Mouse (Mus musculus) frontal cortex, postnatal 10 days (tissue): ENCODE measurements at regions not wholly inside any gene's neighbourhood (a gene's known extent, or its start where the extent isn't known, plus 50 kb on each side); places are given as distances from the start of the nearest gene placed in this dataset.

Experiments used
- DNase-seq, 2 experiments: peaks; one replicate each; pipeline ENCODE4 v3.0.0; 2022; ENCODE audit warnings: low spot score in 2 of 2, mixed read lengths in 1 of 2

DNA sequence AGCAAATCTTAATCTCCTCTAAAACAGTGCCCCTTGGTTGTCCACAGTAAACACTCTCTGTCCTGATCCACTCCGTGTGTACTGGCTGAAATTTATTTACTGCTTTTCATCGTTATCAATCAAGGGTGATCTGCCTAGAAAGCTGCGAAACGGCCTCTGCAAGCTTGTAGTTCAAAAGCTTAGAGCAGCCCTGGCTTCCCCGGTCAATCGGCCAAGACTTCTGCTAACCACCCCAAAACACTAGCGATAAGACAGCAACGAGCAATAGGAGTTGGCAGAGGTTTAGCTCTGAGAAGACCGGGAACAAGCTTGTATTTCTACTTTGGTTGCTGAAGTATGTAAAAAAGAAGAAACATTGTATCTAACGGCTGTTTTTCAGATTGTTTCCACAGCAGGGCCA is 201.8 kb downstream of the Sptssa start:
- no peak for DNase-seq

DNA sequence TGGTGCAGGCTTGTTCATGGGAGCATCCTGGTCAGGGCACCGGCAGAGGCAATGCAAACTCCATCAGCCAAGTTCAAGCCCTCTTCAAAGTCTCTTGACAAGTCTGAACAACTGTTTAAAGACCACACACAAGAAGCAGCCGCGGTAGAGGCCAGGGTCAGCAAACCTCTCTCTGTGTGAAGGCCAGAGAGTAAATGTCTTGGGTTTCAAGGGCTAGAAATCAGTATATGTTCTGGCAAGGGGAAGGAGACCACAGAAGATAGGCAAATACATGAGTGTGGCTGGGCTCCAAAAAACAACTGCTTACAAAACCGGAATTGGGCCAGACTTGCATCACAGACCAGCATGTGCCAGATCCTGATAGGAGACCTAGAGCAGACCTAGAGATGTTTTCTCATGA is 203.0 kb downstream of the Sptssa start:
- no peak for DNase-seq

DNA sequence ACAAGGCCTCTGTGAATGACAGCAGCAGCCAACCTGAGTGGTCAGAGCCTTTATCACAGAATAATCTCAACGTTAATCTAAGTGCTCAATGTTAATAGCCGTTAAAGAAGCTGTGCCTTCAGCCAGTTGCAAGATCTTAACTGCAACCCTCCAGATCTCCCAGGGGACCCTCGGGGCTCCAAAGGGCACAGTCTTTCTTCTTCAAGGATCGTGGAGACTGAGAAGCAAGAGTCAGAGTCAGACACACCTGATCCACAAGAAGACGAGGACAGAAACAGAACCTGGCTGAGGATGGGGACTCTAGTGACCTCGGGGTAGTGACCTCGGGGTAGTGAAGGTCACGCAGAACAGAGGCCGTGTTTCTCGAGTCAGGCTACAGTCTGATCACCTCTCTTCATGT is 206.0 kb downstream of the Sptssa start:
- DNase-seq = no peak

DNA sequence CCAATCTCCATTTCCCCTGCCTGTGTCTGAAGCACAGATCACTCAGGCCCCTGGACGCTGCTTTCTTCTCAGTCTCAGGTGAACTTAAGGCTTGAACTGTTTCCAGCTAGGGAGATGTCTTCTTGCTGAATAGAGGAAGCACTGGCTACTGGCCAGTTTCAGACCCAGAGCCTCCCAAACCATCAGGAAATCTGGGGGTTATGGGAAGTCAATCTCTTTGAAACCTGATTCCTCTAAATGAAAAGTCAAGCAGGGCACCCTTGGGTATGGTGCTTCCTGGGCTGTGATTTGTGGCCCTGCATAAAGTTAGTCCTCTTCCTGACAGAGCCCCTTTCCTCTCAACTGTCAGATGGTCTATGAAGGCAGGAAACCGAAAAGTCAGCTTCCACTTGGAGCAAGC is 208.2 kb downstream of the Sptssa start:
- DNase-seq = no peak

DNA sequence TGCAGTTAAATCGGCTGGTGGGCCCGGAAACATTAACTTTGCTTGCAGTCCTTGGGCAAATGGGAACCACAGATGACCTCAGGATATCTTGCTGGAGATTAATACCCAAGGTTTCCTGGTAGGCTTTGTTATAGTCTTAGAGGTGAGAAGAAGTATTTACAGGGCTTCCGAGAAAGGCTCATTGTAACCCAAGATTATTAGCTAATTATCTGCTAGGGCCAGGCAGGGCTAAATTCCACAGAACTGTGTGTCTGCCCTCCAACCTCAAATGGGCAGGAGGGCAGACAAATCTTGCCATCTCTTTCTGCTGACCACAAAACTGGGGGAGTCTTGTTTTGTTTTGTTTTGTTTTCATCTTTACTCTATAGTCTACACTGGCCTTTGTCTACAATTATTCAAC is 209.0 kb downstream of the Sptssa start:
- no peak for DNase-seq

DNA sequence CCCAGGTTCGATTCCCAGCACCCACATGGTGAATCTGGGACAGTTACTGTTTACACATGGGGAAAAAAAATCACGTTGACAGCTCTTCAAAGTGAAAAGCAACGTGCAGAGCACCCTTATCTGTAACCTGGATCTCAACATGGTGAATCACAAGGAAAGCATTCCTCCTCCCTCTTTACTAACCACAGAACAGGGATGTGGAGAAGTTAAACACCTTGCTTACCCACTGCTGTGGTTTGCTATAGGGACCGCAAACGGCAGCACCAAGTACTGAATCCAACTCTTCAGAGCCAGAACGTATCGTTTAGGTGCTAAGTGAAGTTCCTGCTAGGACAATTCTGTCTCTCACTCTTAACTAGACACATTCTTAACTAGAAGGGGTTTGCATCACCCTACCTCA is 210.0 kb downstream of the Sptssa start:
- no peak for DNase-seq

DNA sequence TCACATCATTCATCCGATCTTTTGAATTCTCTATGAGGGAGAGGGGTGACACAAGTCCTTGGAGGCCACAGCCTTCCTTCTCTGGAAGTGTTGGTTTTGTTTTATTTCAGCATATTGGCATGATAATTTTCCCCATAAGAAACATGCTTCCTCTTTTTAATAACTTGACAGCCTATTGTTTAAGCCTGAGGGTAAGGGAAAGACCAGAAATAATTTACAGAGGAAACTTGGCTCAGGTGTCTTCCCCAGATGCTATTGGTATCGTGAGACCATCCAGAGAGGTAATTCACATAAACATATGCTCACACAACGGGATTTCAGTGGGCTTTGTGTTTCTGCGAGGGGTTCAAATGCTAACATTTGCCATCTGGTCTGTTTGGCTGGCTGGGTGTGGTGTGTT is 212.0 kb downstream of the Sptssa start:
- DNase-seq = no peak

DNA sequence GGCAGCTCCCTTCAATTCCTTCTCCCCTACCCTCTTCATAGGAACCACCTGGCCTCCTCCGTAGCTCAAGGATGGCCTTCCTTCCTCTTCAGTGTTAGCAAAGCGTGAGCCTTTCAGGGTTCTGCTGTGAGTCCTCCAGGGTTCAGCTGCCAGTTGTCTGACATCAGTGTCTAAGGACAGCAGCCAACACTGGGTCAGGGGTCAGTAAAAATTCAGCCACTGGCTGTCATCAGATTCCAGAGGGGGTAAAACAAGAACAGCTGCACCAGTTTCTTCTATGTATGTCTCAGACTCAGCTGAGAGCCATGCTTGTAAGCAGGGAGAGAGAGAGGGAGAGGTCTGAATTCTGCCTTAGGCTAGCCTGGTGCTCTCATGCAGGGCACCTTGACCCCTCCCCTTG is 213.1 kb downstream of the Sptssa start:
- no peak for DNase-seq

DNA sequence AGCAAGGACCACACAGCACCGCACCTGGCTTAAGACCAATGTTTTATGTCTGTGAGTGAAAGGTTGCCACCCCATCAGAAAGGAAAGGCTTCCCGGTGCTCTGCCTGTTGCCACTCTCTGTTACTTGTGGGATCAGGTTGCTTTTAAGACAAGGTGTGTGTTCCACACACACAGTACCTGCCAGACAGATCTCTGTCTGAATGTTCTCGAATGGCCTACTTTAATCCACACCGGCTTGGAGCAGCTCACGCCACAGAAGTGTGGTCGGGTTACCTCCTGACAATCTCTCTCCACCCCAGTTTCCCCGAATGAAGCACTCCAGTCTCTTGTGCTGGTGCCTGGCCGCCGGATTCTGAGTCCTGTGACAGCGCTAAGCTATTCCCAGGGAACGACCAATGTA is 214.0 kb downstream of the Sptssa start:
- DNase-seq = no peak

DNA sequence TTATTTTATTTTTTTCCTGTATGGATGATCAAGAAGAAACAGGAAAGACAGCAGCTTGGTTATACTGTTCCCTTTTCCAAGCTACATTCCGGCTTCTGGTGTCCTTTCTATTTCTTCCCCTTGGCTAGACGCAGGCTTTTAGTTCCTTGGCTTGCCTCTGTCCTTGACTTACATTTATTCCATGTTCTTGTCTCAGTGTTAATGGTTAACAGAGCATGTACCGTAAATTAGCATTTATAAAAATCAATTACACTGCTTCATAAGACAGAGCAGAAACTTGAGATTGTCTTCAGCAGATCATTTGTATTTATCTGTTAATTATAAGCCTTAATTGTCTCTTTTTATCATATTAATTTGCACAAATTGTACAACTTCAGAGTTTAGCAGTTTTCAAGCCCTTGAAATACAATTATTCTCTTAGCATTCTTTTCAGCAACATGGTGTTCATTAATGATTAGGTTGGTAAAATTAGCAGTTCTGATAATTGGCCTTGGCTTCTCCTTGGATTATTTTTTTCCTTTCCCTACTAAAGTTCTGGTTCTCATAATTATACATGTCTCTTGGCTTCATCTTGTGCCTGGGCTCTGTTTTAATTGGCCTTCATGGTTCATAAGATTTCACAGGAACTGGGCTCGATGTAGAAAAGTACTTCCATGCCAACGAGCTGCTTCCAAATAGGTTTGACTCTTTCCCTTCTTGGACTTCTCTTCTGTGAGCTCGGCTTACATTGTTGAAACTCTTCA is 215.4 kb downstream of the Sptssa start:
- no peak for DNase-seq

DNA sequence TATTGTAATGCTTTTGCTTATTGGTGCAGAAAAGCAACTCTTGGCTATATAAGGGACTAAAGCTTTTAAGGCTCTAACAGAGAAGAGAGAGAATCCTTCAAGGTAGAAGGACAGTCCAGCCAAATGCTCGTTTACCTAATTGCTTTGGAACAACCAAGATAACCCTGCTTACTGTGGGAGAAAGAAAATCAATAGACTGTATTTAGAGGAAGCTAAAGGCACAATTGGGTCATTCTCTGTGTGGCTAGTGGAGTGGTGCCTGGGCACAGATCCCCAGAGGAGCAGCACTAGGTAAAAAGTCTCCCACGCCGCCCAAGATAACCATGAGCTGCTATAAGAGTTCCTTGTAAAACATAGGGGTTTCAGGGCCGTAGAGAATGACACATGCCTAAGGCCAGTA is 217.6 kb downstream of the Sptssa start:
- no peak for DNase-seq

DNA sequence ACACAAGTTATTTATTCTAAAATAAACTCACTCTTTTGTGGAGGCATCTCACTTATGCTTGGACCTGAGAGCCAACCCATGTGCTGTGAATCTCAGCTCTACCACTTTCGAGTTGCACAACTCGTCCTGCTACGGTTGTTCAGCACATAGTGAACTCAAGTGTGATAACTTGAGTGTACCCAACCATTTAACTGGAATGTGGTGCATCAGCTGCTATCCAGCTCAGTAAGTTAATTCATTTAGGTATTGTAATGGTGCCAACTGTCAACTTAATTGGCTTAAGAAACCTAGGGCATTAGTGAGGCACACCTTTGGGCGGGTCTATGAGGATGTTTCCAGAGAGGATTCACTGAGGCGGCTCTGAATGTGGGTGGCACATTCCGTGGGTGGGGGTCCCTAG is 221.6 kb upstream of the Egln3 start:
- DNase-seq = no peak

DNA sequence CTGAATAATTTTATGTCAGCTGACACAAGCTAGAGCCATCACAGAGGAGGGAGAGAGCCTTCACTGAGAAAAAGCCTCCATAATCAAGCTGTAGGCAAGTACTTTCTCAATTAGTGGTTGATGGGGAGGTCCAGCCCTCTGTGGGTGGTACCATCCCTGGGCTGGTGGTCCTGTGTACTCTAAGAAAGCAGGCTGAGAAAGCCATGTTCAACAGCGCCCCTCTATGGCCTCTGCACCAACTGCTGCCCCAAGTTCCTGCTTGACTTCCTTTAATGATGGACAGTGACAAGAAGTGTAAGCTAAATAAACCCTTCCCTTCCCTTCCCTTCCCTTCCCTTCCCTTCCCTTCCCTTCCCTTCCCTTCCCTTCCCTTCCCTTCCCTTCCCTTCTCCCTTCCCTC is 211.2 kb upstream of the Egln3 start:
- no peak for DNase-seq

DNA sequence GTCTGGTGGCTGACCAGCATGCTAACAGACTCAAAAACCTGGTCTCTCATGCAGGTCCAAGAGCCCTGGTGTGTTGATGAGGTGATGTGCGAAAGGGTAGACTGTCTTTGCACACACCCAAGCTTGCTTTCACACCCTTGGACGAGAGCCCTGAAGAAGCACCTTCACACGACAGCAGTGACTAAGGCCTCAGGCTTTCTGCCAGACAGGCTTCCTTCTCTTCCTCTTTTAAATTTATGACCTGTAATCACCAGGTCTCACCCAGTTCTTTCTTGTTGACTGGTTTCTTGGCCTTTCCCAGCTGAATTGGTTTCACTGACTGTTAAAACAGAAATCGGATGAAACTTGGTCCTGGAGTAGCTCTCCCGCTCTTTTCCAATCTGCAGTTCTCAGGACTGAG is 210.5 kb upstream of the Egln3 start:
- no peak for DNase-seq

DNA sequence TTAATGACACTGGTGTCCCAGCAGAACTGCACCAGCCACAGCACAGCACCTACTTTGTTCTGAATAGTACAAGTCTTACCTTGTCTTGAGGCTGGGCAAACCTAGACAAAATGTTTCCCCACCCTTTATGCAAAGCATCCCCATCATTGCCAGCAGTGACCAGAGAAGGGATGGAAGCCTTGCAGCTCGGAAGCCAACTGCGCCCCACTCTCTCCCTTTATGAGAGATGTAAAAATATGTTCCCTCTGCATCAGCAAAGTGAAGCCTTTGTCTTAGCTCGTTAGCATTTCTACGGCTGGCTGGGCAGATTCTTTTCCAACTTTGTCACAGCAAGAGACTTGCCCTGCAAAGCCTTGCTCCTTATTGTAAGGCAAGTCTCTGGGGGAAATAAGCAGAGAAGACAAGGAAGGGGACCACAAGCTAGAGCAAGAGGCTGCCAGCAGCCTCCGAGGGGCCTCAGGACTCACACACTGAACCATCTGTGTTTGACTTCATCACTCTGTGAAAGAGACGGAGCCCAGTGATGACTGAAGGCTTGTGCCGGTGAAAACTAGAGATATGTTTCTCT is 206.5 kb upstream of the Egln3 start:
- no peak for DNase-seq

DNA sequence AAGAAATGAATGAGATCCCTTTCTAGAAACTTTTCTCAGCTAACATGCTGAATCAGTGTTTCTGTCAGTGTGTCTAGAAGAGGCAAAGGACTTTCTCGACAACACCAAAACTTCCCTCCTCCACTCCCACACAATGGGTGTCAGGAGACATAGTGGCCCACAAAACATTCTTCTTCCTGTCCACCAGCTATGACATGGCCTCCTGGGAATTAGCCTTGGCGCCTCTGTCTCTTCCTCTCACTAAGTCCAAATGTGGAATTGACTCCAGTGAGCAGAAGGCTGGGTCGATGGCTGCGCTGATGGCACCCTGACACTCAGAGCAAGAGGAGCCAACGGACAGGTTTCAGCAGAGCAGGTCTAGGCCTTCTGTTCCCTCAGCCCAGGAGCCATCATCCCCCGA is 205.2 kb upstream of the Egln3 start:
- DNase-seq = no peak

DNA sequence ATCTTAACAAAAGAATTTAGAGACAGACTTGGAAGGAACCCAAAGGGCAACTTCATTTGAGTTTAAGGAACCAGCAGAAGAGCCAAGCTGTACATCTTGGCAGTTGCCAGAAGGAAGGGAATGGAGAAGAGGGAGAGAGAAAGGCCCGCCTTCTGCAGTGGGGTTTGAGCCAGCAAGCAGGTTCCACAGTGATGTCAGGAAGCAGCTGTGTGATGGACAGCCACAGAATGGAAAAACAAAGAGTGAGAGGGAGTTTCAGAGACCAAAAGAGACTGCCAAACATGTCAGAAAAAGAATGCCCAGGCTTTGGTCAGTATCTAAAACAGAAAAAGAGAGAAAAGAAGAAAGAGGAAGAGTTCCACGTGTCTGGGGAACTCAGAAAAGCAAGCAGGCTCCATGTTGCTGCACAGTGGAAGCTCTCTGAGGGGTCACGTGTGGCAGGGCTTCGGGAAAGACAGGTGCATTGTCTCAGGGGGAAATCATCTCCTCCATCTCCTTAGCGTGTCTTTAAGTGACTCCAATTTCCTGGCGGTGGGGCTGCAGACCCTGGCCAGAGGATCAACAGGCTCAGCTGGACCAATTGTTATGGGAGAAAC is 203.7 kb upstream of the Egln3 start:
- DNase-seq = no peak

DNA sequence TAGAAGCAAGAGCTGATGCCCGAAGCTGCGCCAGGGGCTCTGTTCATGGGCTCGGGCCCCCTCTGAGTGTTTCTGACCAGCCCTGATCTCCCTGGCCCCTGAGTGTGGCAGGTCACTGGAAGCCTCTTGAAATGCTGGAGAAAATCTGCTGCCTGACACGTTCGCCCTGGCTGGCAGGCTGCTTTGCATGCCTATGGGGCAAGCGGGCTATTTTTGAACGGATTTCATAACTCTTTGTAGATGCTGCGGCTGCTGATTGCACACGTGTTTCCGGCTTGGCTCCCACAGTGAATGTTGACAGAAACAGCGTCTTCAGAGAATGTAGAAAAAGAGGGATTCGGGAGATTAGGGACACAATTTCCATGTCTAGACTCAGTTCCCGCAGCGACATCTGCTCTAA is 201.4 kb upstream of the Egln3 start:
- DNase-seq = peak; percentile 30 to 33

DNA sequence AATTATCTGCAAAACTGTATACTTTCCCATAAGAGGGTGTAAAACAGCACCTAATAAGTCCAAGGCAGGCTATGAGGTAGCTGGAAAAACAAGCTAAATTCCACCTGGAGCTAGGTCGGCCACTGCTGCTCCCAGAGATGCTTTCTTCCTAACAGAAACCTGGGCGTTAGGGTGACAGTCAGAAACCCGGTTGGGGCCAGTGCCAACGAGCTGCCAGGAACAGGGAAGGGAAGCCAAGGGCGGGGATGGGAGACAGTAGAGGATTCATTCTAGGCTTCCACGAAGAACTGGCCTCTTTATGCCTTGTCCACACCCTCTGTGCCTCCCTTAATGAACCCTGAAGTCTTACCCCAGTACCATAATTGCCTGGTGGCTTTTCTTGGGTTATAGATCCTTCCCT is 198.9 kb upstream of the Egln3 start:
- no peak for DNase-seq

DNA sequence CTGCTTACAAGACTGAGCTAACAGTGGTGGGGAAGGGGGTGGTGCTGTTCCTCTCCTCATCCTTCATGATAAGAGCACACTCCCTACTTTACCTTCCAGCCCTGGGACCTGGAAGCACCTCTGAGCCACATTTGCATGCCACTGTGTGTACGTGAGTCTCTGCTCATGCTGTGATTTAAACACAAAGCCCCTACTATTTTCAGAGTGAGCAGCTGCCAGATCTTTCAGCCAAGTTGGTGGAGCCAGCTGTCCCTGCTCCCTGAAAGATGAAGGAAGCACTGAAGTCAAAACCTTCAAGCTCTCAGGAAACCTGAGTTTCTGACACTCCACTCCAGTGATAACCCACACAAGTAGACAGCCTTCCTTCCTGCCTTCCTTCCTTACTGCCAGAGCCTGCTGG is 198.0 kb upstream of the Egln3 start:
- DNase-seq = no peak

DNA sequence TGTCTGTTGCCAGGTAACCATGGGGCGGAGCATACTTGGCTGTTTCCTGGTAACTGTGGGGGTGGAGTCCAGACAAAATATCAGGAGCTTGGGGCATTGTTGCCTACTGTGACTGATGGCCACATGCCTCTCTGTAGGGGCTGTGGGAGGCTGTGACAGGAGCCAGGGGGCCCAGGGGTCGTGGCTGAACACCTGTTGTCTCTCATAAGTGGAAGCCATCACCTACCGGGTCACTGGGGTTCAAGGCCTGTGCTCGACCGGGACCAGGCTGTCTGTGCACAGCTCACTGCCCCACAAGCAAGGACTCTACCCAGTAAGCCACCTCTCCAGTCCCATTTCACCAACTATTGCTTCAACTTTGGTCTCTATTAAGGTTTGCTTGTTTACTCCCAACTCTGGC is 196.4 kb upstream of the Egln3 start:
- no peak for DNase-seq

DNA sequence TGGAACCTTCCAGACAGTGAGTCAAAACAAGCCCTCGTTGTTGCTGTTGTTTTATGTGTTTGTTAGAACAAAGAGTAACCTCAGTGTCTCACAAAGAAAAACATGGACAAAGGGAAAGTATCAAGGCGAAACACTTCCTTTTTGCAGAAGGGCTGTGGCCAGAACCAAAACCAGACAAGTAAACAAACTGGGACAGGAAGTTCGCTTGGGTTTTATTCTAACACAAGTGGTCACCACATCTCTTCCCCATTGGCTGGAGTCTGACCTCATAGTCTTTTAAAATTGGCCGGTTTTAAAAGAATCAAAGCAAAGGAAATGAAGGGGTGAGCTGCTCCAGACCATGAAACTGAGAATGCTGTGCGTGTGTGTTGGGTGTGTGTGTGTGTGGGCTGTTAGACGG is 194.4 kb upstream of the Egln3 start:
- no peak for DNase-seq

DNA sequence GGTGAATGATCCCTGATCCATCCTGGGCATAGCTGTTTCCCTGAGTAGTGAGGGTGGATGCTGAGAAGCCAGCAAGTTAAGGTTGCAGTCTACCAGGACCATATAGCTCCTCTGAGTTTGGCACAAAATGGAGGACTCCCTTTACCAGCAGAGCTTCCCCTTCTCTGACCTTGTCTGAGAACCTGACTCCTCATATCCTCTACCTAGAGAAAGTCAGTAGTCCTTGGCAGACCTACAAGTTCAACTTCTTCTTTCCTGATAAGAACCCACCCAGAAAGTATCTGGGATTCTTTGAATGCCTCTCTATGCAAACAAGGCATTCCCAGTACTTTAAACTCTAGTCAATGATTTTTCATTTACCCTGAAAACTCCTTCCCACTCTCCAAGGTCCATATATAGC is 193.3 kb upstream of the Egln3 start:
- no peak for DNase-seq

DNA sequence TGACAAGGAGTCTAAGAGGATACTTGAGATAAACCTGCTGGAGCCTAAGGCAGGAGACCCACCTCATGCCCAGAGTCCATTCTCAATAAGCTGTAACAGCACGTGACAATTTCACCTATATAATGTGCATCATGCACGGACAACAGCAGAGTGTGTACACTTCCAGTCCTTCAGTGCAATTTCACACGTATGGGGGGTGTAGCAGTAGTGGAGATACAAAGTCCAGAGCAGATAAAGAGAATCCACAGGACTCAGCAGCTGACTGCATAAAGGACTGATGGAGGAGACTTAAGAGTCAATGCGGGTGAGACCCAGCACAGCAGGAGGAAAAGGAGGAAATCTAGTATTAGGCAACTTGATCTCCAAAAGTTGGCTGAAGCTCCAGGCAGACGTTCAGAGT is 192.7 kb upstream of the Egln3 start:
- DNase-seq = no peak
